Mouse (Mus musculus) MEL (cell line): Measurements from ENCODE around the gene Pcsk4. TPM values are rescaled to one million over a fixed set of nuclear protein-coding genes. Genes with fewer than 3 reads are reported as not detected.

Source experiments
- DNase-seq: peaks from one replicate; pipeline ENCODE4 v3.0.0; 2011; ENCODE audit warnings: low read depth, low spot score
- H3K27ac ChIP-seq: 2 replicates; pipeline ENCODE4 v1.5.1; 2012; ENCODE audit warnings: low read depth, mild to moderate bottlenecking, control low read depth, low read length, moderate library complexity; ENCODE audit not compliant: control insufficient read depth
- H3K27me3 ChIP-seq, 2 experiments: fragments of 150-350 bp in 1 of 2; sonication (generic) in 1 of 2; 2 replicates each; pipeline ENCODE4 v1.6.1; 2012; ENCODE audit warnings: low read length in 2 of 2, mild to moderate bottlenecking in 2 of 2, improper control_type of control experiment in 1 of 2, moderate library complexity in 1 of 2; ENCODE audit not compliant: insufficient read depth in 2 of 2, control insufficient read depth in 1 of 2
- H3K36me3 ChIP-seq, 2 experiments: 2 replicates each; pipeline ENCODE4 v1.6.1; 2012 to 2014; ENCODE audit warnings: low read length in 2 of 2, improper control_type of control experiment in 1 of 2, inconsistent platforms in 1 of 2, mild to moderate bottlenecking in 1 of 2; ENCODE audit not compliant: insufficient read depth in 2 of 2, control insufficient read depth in 1 of 2
- H3K4me1 ChIP-seq, 2 experiments: fragments of 150-350 bp in 1 of 2; sonication (generic) in 1 of 2; 2 replicates each; pipeline ENCODE4 v1.6.1; 2012; ENCODE audit warnings: low read length in 2 of 2, improper control_type of control experiment in 1 of 2, mild to moderate bottlenecking in 1 of 2; ENCODE audit not compliant: insufficient read depth in 2 of 2, control insufficient read depth in 1 of 2
- H3K4me3 ChIP-seq, 2 experiments: fragments of 150-350 bp in 1 of 2; sonication (generic) in 1 of 2; 2 replicates each; pipeline ENCODE4 v1.5.1; 2012; ENCODE audit warnings: low read depth in 2 of 2, low read length in 2 of 2, mild to moderate bottlenecking in 2 of 2, moderate library complexity in 2 of 2, control low read depth in 1 of 2, improper control_type of control experiment in 1 of 2; ENCODE audit not compliant: control insufficient read depth in 1 of 2, insufficient read depth in 1 of 2
- H3K79me2 ChIP-seq: 2 replicates; pipeline ENCODE4 v1.6.1; 2012; ENCODE audit warnings: mild to moderate bottlenecking, low read length, moderate library complexity; ENCODE audit not compliant: control insufficient read depth, poor library complexity, insufficient read depth
- H3K9ac ChIP-seq: 2 replicates; pipeline ENCODE4 v1.6.1; 2012; ENCODE audit warnings: low read depth, mild to moderate bottlenecking, control low read depth, low read length, moderate library complexity; ENCODE audit not compliant: control insufficient read depth, poor library complexity, severe bottlenecking
- H3K9me3 ChIP-seq: fragments of 150-350 bp; sonication (generic); replicated peaks from 2 replicates; pipeline ENCODE4 v1.6.1; 2012; ENCODE audit warnings: mild to moderate bottlenecking, low read length, improper control_type of control experiment, moderate library complexity; ENCODE audit not compliant: insufficient read depth
- CHD1 ChIP-seq: IDR thresholded peaks from 2 replicates; pipeline ENCODE4 v1.6.1; 2012; ENCODE audit warnings: low read depth, mild to moderate bottlenecking, inconsistent platforms, low read length, improper control_type of control experiment
- E2F4 ChIP-seq: IDR thresholded peaks from 2 replicates; pipeline ENCODE4 v1.6.1; 2011; ENCODE audit warnings: low read depth, low read length, improper control_type of control experiment, borderline replicate concordance
- ELF1 ChIP-seq: IDR thresholded peaks from 2 replicates; pipeline ENCODE4 v1.6.1; 2014; ENCODE audit warnings: low read depth, mild to moderate bottlenecking, inconsistent platforms, low read length, improper control_type of control experiment, moderate library complexity
- EP300 ChIP-seq, 2 experiments: IDR thresholded peaks; 2 replicates each; pipeline ENCODE4 v1.6.1; 2011; ENCODE audit warnings: improper control_type of control experiment in 2 of 2, low read length in 2 of 2, low read depth in 1 of 2, mild to moderate bottlenecking in 1 of 2
- GABPA ChIP-seq: IDR thresholded peaks from 2 replicates; pipeline ENCODE4 v1.6.1; 2012; ENCODE audit warnings: low read depth, mild to moderate bottlenecking, inconsistent platforms, low read length, improper control_type of control experiment, moderate library complexity
- GATA1 ChIP-seq: IDR thresholded peaks from 2 replicates; pipeline ENCODE4 v1.6.1; 2011; ENCODE audit warnings: low read depth, low read length, improper control_type of control experiment
- HCFC1 ChIP-seq: IDR thresholded peaks from 2 replicates; pipeline ENCODE4 v1.6.1; 2012; ENCODE audit warnings: low read depth, mild to moderate bottlenecking, inconsistent platforms, low read length, improper control_type of control experiment, moderate library complexity
- JUND ChIP-seq: IDR thresholded peaks from 2 replicates; pipeline ENCODE4 v1.6.1; 2011; ENCODE audit warnings: low read depth, mild to moderate bottlenecking, improper control_type of control experiment, low read length
- MAFK ChIP-seq: IDR thresholded peaks from 2 replicates; pipeline ENCODE4 v1.6.1; 2011; ENCODE audit warnings: low read depth, mild to moderate bottlenecking, low read length, improper control_type of control experiment, borderline replicate concordance
- MXI1 ChIP-seq: IDR thresholded peaks from 2 replicates; pipeline ENCODE4 v1.6.1; 2011; ENCODE audit warnings: mild to moderate bottlenecking, low read depth, low read length, improper control_type of control experiment
- MYC ChIP-seq: IDR thresholded peaks from 2 replicates; pipeline ENCODE4 v1.6.1; 2011; ENCODE audit warnings: low read depth, mild to moderate bottlenecking, low read length, improper control_type of control experiment, moderate library complexity
- NRF1 ChIP-seq: IDR thresholded peaks from 2 replicates; pipeline ENCODE4 v1.6.1; 2014; ENCODE audit warnings: low read depth, mild to moderate bottlenecking, inconsistent platforms, low read length, improper control_type of control experiment, moderate library complexity; ENCODE audit not compliant: poor library complexity, insufficient read depth, severe bottlenecking
- POLR2AphosphoS2 ChIP-seq: IDR thresholded peaks from 2 replicates; pipeline ENCODE4 v1.6.1; 2011; ENCODE audit warnings: low read length, improper control_type of control experiment
- POLR2AphosphoS5 ChIP-seq: IDR thresholded peaks from 2 replicates; pipeline ENCODE4 v1.6.1; 2012; ENCODE audit warnings: low read depth, borderline replicate concordance, mild to moderate bottlenecking, inconsistent platforms, low read length, moderate library complexity, mixed read lengths
- RAD21 ChIP-seq: IDR thresholded peaks from 2 replicates; pipeline ENCODE4 v1.6.1; 2011; ENCODE audit warnings: mild to moderate bottlenecking, low read depth, low read length, improper control_type of control experiment
- SIN3A ChIP-seq: IDR thresholded peaks from 2 replicates; pipeline ENCODE4 v1.6.1; 2012; ENCODE audit warnings: low read length, improper control_type of control experiment, inconsistent platforms
- SMC3 ChIP-seq: IDR thresholded peaks from 2 replicates; pipeline ENCODE4 v1.6.1; 2011; ENCODE audit warnings: low read depth, low read length, improper control_type of control experiment
- TAL1 ChIP-seq: IDR thresholded peaks from 2 replicates; pipeline ENCODE4 v1.6.1; 2012; ENCODE audit warnings: mild to moderate bottlenecking, inconsistent platforms, low read length, moderate library complexity, mixed read lengths
- UBTF ChIP-seq: IDR thresholded peaks from 2 replicates; pipeline ENCODE4 v1.6.1; 2012; ENCODE audit warnings: low read depth, mild to moderate bottlenecking, inconsistent platforms, low read length, improper control_type of control experiment, moderate library complexity, borderline replicate concordance; ENCODE audit not compliant: insufficient read depth
- ZKSCAN1 ChIP-seq: IDR thresholded peaks from 2 replicates; pipeline ENCODE4 v1.6.1; 2012; ENCODE audit warnings: low read depth, mild to moderate bottlenecking, inconsistent platforms, low read length, improper control_type of control experiment, moderate library complexity
- ZNF384 ChIP-seq: IDR thresholded peaks from 2 replicates; pipeline ENCODE4 v1.6.1; 2012; ENCODE audit warnings: low read depth, mild to moderate bottlenecking, inconsistent platforms, low read length, improper control_type of control experiment
- polyA plus RNA-seq, 2 experiments: library from polyadenylated mRNA; stranded (reverse) in 1 of 2; unstranded in 1 of 2; fragments of >175 nt in 1 of 2; fragments of >200 nt in 1 of 2; gene quantifications; 2 replicates each; pipeline versions ENCODE4 v1.2.1 to v1.2.4; 2012; ENCODE audit warnings: low replicate concordance in 2 of 2, low read depth in 1 of 2; ENCODE audit not compliant: insufficient read length in 2 of 2, insufficient read depth in 1 of 2, missing spikeins in 1 of 2
- total RNA-seq: library from RNA; depleted of rRNA; stranded (reverse); fragments of 300-350 nt; gene quantifications from 2 replicates; pipeline ENCODE4 v1.2.3, GENCODE M21; 2012

The Pcsk4 gene
- total and polyA plus RNA-seq, 3 experiments: 6.5 to 23.1 TPM; not detected in 1

DNA sequence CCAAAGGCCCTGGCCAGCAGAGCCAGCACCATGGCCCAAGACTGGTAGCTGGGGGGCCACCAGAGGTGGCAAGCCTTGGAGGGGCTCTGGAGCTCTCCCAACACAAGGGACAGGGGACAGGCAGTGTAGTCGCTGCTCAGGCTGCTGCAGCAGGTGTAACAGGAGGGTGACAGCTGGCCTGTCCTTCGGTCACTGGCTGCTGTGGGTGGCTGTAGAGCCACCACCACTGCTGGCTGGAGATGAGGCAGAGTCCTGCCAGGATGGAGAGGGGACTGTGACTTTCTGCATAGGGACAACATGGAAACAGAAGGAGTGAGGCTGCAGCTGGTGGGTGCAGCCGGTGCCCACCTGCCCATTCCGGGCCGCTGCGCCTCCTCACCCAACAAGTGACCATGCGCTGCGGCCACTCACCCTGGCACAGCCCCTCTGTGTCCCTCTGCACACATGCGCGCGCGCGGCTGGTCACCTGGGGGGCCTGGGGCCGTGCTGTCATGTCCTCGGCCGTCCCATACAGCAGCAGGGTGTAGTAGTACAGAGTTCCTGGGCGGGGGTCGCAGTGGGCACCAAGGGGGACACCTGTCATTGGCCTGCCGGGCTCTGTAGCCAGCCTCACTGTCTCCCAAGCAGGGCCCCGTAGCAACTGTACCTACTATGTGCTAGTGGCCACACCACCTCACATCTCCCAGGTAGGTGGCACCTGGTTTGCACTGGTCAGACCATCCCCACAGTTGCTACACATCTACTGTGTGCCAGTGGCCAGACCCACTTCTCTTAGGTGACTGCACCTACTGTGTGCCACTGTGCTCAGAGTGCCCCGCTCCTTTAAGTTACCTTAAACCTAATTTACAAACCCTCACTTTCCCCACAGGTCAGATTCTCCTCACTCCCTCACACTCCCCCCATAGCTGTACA is 7.4 kb downstream of the Pcsk4 start:
- Histone ChIP-seq H3K27ac (peak overlapping the region; percentile 64), H3K36me3 (peaks cover 0 to 11% of the 10 kb centered on the region in 2 experiments; a peak in 2 of 4 replicates), H3K4me3 (peak overlapping the region; percentile 89 to 90), H3K9me3 (no peaks in the 10 kb centered on the region), H3K79me2 (peaks cover 39% of the 10 kb centered on the region), H3K27me3 (no peaks in the 10 kb centered on the region), H3K9ac (peak overlapping the region; percentile 93), H3K4me1 (peaks cover 0 to 32% of the 10 kb centered on the region in 2 experiments; a peak in 3 of 4 replicates)
- TF ChIP-seq ZKSCAN1 (peak; percentile 98), ELF1 (no peak)
- no peak for DNase-seq

DNA sequence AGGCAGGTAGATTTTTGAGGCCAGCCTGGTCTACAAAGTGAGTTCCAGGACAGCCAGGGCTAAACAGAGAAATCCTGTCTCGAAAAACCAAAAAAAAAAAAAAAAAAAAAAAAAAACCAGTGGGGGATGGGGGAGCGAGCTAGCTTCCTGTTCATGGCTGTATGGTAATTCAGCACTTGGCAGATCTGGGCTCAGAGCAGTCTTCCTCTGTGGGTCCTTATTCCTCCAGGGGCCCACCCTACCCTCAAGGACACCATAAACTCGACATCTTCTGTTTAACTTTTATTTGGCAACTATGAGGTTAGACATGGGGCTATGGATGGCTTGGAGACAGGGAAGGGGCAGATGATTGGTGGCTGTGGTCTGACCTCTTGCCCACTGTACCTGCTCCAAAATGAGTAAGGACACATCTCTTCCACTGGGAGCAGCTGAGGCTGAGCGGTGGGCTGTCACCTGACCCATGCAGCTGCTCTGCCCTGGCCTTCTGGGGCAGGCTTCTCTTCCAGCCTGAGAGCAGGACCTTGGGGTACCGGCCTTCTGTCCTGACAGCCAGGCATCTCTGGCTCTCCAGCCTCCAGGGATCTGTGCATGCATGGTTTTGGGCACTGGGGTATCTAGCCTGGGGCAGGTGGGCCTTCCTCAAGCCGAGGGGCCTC is 8.2 kb downstream of the Pcsk4 start:
- H3K4me3 ChIP-seq: peak overlapping the region in 1 of 2 experiments; percentile 52; a peak in 3 of 4 replicates
- H3K36me3 ChIP-seq: peaks cover 0 to 11% of the 10 kb centered on the region in 2 experiments; a peak in 2 of 4 replicates
- peaks cover 0 to 38% of the 10 kb centered on the region in 2 experiments; a peak in 3 of 4 replicates for H3K4me1 ChIP-seq

DNA sequence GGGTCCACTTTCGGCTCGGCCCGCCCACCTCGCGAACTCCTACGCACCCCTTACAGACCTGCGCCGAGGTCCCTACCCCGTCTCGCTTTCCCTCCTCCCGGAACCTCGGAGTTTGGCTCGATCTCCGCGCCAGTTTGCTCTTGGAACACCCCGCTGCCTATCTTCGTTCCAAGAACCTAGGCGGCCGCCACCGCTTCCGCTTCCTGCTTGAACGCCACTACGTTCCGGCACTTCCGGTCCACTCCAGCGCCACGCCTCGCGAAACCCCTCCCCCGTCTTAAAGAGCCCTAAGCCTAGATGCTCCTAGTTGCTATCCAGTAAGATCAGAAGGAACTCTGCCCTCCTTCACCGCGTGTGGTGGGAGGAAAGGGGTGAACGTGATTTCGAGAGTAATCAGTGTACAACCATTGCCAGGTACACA is 8.9 kb downstream of the Pcsk4 start, which contains the start of gene 2310011J03Rik:
Gene 2310011J03Rik (minus strand): TSS at position 198 of the 421 bp plus-strand sequence.
- Histone ChIP-seq H3K27me3 (no peaks in the 10 kb centered on the region), H3K79me2 (peaks cover 39% of the 10 kb centered on the region), H3K9ac (peak within 1 kb of the TSS; percentile 86), H3K36me3 (peaks cover 0 to 11% of the 10 kb centered on the region in 2 experiments; a peak in 2 of 4 replicates), H3K27ac (peak within 1 kb of the TSS; percentile 88), H3K9me3 (no peaks in the 10 kb centered on the region), H3K4me1 (peaks cover 0 to 38% of the 10 kb centered on the region in 2 experiments; a peak in 3 of 4 replicates), H3K4me3 (peak within 1 kb of the TSS; percentile 66 to 79)
- peak; percentile 98 for DNase-seq
- TF ChIP-seq ZKSCAN1: no peak
- TF ChIP-seq ELF1: peak; percentile 99
- no peak for TF ChIP-seq GABPA
- no peak for TF ChIP-seq E2F4
- TF ChIP-seq SIN3A: peak; percentile 95
- no peak for TF ChIP-seq MAFK
- no peak for TF ChIP-seq UBTF
- no peak for TF ChIP-seq POLR2AphosphoS5
- no peak for TF ChIP-seq ZNF384
- peak; percentile 88 for TF ChIP-seq HCFC1
- TF ChIP-seq CHD1: no peak
- peak; percentile 66; the same call in 1 of the 2 replicates for TF ChIP-seq MXI1
- TF ChIP-seq EP300 (IDR thresholded peaks at IDR 0.05; ENCODE audit: low read depth in 1 of 2, low read length in 2 of 2): 0 out of 4 replicates have a peak, but pooled peaks of 1 of the 2 experiments have one; percentile 14
- TF ChIP-seq POLR2AphosphoS2: peak; percentile 86
- no peak for TF ChIP-seq JUND
- no peak for TF ChIP-seq TAL1
- TF ChIP-seq NRF1: no peak
- no peak for TF ChIP-seq SMC3
- TF ChIP-seq MYC: peak; percentile 1; the same call in 1 of the 2 replicates
- TF ChIP-seq GATA1: no peak

More for the DNA sequence above, 8.2 kb downstream of the Pcsk4 start:
- TF ChIP-seq RAD21 (no peak), ZNF384 (peak; percentile 93)
- Histone ChIP-seq H3K9ac (peak overlapping the region; percentile 43), H3K27ac (peak overlapping the region; percentile 58), H3K79me2 (peaks cover 39% of the 10 kb centered on the region), H3K27me3 (no peaks in the 10 kb centered on the region), H3K9me3 (no peaks in the 10 kb centered on the region)
- DNase-seq: peak; percentile 56
